Mouse (Mus musculus): ENCODE data around the gene Tsc22d4. TPM values are rescaled to one million over a fixed set of nuclear protein-coding genes. Genes with fewer than 3 reads are reported as not detected.

Tsc22d4 gene
- polyA plus RNA-seq, 1 experiment from 2014 or later = 189 TPM

DNA sequence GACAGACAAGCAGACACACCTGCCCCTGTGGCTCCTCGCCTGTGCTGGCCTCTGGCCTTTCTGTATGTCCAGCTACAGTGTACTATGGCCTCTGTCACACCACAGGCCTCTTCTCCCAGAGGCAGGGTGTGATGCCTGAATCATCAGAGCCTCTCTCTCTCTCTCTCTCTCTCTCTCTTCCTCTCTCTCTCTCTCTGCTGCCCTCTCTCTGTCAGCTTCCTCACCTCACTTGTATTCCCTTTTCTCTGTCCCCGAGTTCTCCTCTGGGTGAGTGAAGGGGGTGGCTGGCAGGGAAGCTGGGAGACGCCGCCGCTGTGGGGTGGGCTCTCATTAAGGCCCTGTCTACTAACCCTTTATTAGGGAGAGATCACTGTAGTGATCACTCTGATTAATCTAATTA lies 7.0 kb upstream of the Tsc22d4 start:
- peaks cover 6% of the 10 kb centered on the region; the same call in 1 of the 2 replicates for H3K4me1 ChIP-seq (ENCODE audit: control insufficient read depth, insufficient read depth, low read length)
- H3K36me3 ChIP-seq (ENCODE audit: control insufficient read depth, insufficient read depth) = no peaks in the 10 kb centered on the region; the same call in 1 of the 2 replicates
- H3K4me2 ChIP-seq (ENCODE audit: low read depth, low read length) = no peak overlapping the region
- H3K9me3 ChIP-seq (replicated peaks; ENCODE audit: control insufficient read depth, low read length) = no peaks in the 10 kb centered on the region
- H3K27ac ChIP-seq (ENCODE audit: low read length) = no peak overlapping the region
- no peak overlapping the region for H3K4me3 ChIP-seq (ENCODE audit: low read length)
- no peak overlapping the region for H3K9ac ChIP-seq (ENCODE audit: low read length)
- no peaks in the 10 kb centered on the region for H3K27me3 ChIP-seq (ENCODE audit: control insufficient read depth, insufficient read depth, low read length)
- 48% methylated on average over 5 of the region's 5 CpGs for WGBS
- no peak for ATAC-seq (replicated peaks; ENCODE audit: extremely low read depth, insufficient read depth, low FRiP score)

DNA sequence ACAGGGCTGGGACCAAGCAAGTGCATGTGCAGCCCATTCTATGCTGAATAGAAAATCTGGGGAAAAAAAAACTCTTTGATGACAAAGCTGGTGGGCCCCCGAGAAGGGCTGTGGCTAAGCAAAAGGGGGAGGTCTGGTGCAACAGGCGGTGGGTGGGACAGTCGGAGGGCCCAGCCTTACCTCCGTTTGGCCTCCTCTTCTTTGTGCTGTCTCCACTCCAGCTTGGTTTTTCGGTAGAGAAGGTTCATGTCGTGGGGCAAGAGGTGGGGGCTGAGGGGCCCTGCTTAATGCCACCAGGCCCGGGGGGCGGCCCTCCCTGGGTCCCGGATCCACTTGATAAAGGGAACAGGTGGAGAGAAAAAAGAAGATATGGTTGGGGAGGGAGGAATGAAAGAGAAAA lies 6.1 kb upstream of the Tsc22d4 start:
- Histone ChIP-seq H3K27me3 (ENCODE audit: control insufficient read depth, insufficient read depth, low read length) (no peaks in the 10 kb centered on the region), H3K9me3 (replicated peaks; ENCODE audit: control insufficient read depth, low read length) (no peaks in the 10 kb centered on the region), H3K4me1 (ENCODE audit: control insufficient read depth, insufficient read depth, low read length) (peaks cover 6% of the 10 kb centered on the region; the same call in 1 of the 2 replicates), H3K27ac (ENCODE audit: low read length) (no peak overlapping the region), H3K4me3 (ENCODE audit: low read length) (no peak overlapping the region; the same call in 1 of the 2 replicates), H3K9ac (ENCODE audit: low read length) (no peak overlapping the region), H3K4me2 (ENCODE audit: low read depth, low read length) (peak overlapping the region; percentile 22; the same call in 1 of the 2 replicates), H3K36me3 (ENCODE audit: control insufficient read depth, insufficient read depth) (no peaks in the 10 kb centered on the region)
- 76% methylated on average over 9 of the region's 9 CpGs for WGBS
- no peak for ATAC-seq (replicated peaks; ENCODE audit: extremely low read depth, insufficient read depth, low FRiP score)

DNA sequence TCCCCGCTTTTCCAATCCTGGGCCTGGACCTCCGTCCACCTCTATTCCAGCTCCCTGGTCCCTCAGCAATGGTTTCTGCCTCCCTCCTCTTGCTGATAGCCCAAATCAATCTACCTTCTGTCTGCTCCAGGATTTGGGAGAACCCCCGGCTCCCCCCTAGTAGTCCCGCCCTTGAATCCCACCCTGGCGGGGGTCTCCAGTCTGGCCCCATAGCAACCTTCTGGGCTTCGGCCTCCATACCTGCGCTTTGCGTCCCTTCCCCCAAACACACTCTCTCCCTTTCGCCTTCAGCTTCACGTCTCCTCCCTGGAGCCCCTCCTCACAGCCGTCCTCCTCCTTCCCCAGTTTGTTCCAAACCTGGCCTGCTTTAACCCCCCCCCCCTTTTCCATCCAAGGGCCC lies 5.0 kb upstream of the Tsc22d4 start:
- peak overlapping the region; percentile 93 for H3K4me2 ChIP-seq (ENCODE audit: low read depth, low read length)
- ATAC-seq (replicated peaks; ENCODE audit: extremely low read depth, insufficient read depth, low FRiP score) = no peak
- H3K4me3 ChIP-seq (ENCODE audit: low read length) = peak overlapping the region; percentile 73
- H3K4me1 ChIP-seq (ENCODE audit: control insufficient read depth, insufficient read depth, low read length) = peaks cover 12% of the 10 kb centered on the region
- H3K9ac ChIP-seq (ENCODE audit: low read length) = peak overlapping the region; percentile 82
- no peaks in the 10 kb centered on the region for H3K27me3 ChIP-seq (ENCODE audit: control insufficient read depth, insufficient read depth, low read length)
- H3K27ac ChIP-seq (ENCODE audit: low read length) = no peak overlapping the region
- H3K36me3 ChIP-seq (ENCODE audit: control insufficient read depth, insufficient read depth) = no peaks in the 10 kb centered on the region
- H3K9me3 ChIP-seq (replicated peaks; ENCODE audit: control insufficient read depth, low read length) = no peaks in the 10 kb centered on the region
- 18% methylated on average over 11 of the region's 11 CpGs for whole genome bisulfite sequencing

DNA sequence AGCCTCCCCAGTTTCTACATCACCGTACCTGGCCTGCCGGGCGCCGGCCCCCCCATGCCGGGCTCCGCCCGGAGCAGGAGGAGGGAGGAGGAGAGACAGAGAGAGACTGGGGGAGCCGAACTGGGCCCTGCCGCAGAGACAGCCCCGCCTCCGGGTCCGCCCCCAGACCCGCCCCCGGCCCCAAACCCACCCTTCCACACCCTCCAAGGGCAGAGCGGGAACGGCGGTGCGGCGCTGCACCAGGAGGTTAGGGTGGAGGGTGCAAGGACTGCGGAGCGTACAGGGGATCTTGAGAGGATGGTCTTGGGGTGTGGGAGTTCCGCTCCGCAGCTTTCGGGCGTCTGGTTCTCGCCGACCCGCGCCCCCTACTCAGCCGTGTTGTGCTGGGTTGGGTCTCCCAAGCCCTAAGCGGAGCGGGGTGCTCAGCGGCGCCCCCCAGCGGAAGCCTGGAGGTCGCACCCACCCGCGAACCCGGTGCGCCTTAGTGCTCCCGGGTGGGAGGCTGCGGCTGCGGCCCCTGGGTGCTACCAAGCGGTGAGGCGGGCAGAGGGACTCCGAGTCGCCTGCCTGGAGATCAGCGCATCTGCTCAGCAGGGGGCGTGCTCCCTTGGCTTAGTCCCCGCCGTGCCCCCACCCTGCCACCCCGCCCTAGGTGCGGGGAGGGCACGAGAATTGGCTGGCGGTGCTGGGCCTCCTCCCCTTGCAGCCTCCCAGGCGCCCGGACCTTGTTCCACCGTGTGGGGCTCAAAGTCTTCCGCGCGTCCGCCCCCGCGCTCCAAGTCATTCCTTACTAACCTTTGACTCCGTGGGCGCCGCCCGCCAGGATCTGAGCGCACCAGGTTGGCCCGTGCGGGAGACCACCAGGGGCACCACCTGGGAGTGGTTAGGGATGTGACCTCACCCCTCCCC lies 4.3 kb upstream of the Tsc22d4 start, which contains the start of gene Nyap1:
Nyap1 (minus strand) TSS at position 585 of the 909 bp plus-strand sequence.
- H3K36me3 ChIP-seq (ENCODE audit: control insufficient read depth, insufficient read depth) = no peaks in the 10 kb centered on the region
- under 1% methylated on average over 69 of the region's 71 CpGs for WGBS
- ATAC-seq (replicated peaks; ENCODE audit: extremely low read depth, insufficient read depth, low FRiP score) = peak; percentile 80
- peak within 1 kb of the TSS; percentile 93 for H3K4me2 ChIP-seq (ENCODE audit: low read depth, low read length)
- peak within 1 kb of the TSS; percentile 74 for H3K27ac ChIP-seq (ENCODE audit: low read length)
- H3K4me3 ChIP-seq (ENCODE audit: low read length) = peak within 1 kb of the TSS; percentile 73
- H3K9ac ChIP-seq (ENCODE audit: low read length) = peak within 1 kb of the TSS; percentile 82
- H3K27me3 ChIP-seq (ENCODE audit: control insufficient read depth, insufficient read depth, low read length) = no peaks in the 10 kb centered on the region
- H3K9me3 ChIP-seq (replicated peaks; ENCODE audit: control insufficient read depth, low read length) = no peaks in the 10 kb centered on the region
- H3K4me1 ChIP-seq (ENCODE audit: control insufficient read depth, insufficient read depth, low read length) = peaks cover 13% of the 10 kb centered on the region

DNA sequence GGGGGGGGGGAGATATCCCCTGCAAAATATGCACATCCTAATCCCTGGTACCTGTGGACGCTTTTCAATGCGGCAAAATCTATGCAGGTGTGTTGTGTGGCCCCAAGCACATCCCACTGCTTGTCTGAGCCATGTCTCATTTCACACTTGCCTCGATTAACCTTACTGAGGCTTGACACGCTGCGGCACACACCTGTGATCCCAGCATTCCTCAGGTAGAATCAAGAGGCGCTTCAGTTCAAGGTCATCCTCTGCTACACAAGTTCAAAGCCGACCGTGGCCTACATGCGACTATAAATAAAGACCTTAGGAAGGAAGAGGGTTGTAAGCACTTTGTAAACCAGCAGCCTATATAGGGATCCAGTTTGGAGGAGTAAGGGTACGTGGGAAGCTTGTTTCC lies 3.5 kb upstream of the Tsc22d4 start:
- H3K4me3 ChIP-seq (ENCODE audit: low read length) = peak overlapping the region; percentile 73
- peak overlapping the region; percentile 82 for H3K9ac ChIP-seq (ENCODE audit: low read length)
- no peaks in the 10 kb centered on the region for H3K27me3 ChIP-seq (ENCODE audit: control insufficient read depth, insufficient read depth, low read length)
- H3K27ac ChIP-seq (ENCODE audit: low read length) = no peak overlapping the region
- 55% methylated on average over 10 of the region's 10 CpGs for WGBS
- H3K4me2 ChIP-seq (ENCODE audit: low read depth, low read length) = peak overlapping the region; percentile 93
- peaks cover 13% of the 10 kb centered on the region for H3K4me1 ChIP-seq (ENCODE audit: control insufficient read depth, insufficient read depth, low read length)
- ATAC-seq (replicated peaks; ENCODE audit: extremely low read depth, insufficient read depth, low FRiP score) = no peak
- no peaks in the 10 kb centered on the region for H3K36me3 ChIP-seq (ENCODE audit: control insufficient read depth, insufficient read depth)
- H3K9me3 ChIP-seq (replicated peaks; ENCODE audit: control insufficient read depth, low read length) = no peaks in the 10 kb centered on the region

DNA sequence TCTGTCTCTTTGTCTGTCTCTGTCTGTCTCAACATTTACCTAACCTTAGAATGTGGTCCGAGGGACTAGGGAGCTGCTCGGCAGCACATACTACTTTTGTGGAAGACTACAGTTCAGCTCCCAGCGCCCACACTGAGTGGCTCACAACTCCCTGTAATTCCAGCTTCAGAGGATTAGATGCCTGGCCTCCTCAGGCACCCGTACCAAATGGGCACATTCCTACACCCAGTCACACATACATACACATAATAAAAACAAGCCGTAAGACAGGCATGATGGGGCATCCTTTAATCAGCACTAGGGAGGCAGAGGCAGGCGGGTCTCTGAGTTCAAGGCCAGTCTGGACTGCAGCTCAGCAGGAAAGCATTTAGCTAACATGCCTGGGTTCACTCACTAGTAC lies 2.7 kb upstream of the Tsc22d4 start:
- no peak for ATAC-seq (replicated peaks; ENCODE audit: extremely low read depth, insufficient read depth, low FRiP score)
- H3K4me2 ChIP-seq (ENCODE audit: low read depth, low read length) = no peak overlapping the region
- no peaks in the 10 kb centered on the region for H3K36me3 ChIP-seq (ENCODE audit: control insufficient read depth, insufficient read depth)
- H3K27me3 ChIP-seq (ENCODE audit: control insufficient read depth, insufficient read depth, low read length) = no peaks in the 10 kb centered on the region
- H3K9ac ChIP-seq (ENCODE audit: low read length) = no peak overlapping the region
- 91% methylated on average over 6 of the region's 6 CpGs for WGBS
- no peak overlapping the region for H3K4me3 ChIP-seq (ENCODE audit: low read length)
- peaks cover 13% of the 10 kb centered on the region for H3K4me1 ChIP-seq (ENCODE audit: control insufficient read depth, insufficient read depth, low read length)
- H3K27ac ChIP-seq (ENCODE audit: low read length) = no peak overlapping the region
- no peaks in the 10 kb centered on the region for H3K9me3 ChIP-seq (replicated peaks; ENCODE audit: control insufficient read depth, low read length)

DNA sequence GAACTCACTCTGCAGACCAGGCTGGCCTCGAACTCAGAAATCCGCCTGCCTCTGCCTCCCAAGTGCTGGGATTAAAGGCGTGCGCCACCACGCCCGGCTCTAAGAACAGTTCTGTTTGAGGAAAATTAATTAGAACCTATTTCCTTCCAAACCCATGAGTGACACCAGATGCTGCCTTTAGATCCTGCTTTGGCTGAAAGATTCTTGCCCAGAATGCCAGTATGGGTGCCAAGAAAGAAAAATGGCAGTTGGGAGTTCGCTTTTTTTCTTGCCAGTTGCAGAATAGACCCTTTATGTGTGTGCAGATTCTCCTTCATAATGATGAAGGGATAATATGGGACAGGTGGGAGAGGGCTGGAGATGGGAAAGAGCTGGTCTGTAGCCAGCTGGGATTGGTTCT lies 1.3 kb upstream of the Tsc22d4 start:
- no peak overlapping the region for H3K9ac ChIP-seq (ENCODE audit: low read length)
- no peaks in the 10 kb centered on the region for H3K27me3 ChIP-seq (ENCODE audit: control insufficient read depth, insufficient read depth, low read length)
- H3K36me3 ChIP-seq (ENCODE audit: control insufficient read depth, insufficient read depth) = no peaks in the 10 kb centered on the region
- ATAC-seq (replicated peaks; ENCODE audit: extremely low read depth, insufficient read depth, low FRiP score) = no peak
- H3K9me3 ChIP-seq (replicated peaks; ENCODE audit: control insufficient read depth, low read length) = no peaks in the 10 kb centered on the region
- H3K27ac ChIP-seq (ENCODE audit: low read length) = no peak overlapping the region
- WGBS = 91% methylated on average over 6 of the region's 7 CpGs
- H3K4me1 ChIP-seq (ENCODE audit: control insufficient read depth, insufficient read depth, low read length) = peaks cover 25% of the 10 kb centered on the region
- H3K4me2 ChIP-seq (ENCODE audit: low read depth, low read length) = no peak overlapping the region
- no peak overlapping the region for H3K4me3 ChIP-seq (ENCODE audit: low read length)

DNA sequence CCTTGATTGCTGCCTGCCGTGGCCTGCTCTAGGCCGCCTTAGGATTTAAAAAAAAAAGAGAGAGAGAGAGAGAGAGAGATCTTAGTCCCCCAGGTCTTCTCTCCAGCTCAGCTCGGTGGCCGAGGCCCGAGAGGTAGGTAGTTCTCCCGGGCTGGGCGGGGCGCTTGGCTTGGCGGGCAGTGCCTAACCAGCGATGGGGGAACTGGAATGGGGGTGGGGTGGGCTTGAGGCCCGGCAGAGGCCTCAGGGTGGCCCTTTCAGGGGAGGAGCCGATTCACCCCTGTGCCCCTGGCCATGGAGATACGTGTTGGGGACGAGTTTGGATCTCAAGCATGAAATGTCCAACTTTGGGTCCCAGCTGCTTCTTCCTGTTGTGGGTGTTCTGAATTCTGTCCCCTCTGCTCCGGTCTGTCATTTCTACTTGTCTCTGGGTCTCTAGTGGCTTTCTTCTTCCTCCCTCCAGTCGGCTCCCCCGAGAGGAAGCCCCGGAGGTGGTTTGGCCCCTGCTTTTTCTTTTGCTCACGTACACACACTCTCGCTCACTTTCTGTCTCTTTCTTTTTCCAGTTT lies 836 bp downstream of the Tsc22d4 start:
- WGBS = 0% methylated on average over 20 of the region's 20 CpGs
- Histone ChIP-seq H3K9me3 (replicated peaks; ENCODE audit: control insufficient read depth, low read length) (no peaks in the 10 kb centered on the region), H3K27ac (ENCODE audit: low read length) (peak overlapping the region; percentile 97), H3K4me2 (ENCODE audit: low read depth, low read length) (peak overlapping the region; percentile 98), H3K9ac (ENCODE audit: low read length) (peak overlapping the region; percentile 98), H3K4me1 (ENCODE audit: control insufficient read depth, insufficient read depth, low read length) (peaks cover 38% of the 10 kb centered on the region), H3K36me3 (ENCODE audit: control insufficient read depth, insufficient read depth) (peaks cover 2% of the 10 kb centered on the region), H3K27me3 (ENCODE audit: control insufficient read depth, insufficient read depth, low read length) (no peaks in the 10 kb centered on the region), H3K4me3 (ENCODE audit: low read length) (peak overlapping the region; percentile 95)
- ATAC-seq (replicated peaks; ENCODE audit: extremely low read depth, insufficient read depth, low FRiP score) = peak; percentile 39

DNA sequence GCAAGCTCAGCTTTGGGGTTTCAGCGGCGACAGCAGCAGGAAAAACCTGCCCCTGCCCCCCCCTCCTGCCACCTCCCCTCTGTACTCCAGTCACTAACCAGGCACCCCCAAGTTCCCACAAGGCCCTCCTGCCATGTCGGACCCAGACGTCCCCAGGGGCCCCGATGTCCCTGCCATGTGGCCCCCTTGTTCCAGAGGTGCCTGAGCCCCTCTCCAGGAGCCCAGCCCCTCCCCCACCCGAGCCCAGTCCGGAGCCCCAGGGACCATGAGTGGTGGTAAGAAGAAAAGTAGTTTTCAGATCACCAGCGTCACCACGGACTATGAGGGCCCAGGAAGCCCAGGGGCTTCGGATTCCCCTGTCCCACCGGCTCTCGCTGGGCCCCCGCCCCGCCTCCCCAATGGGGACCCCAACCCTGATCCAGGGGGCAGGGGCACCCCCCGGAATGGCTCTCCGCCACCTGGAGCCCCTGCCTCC lies 1.4 kb downstream of the Tsc22d4 start:
- no peak for ATAC-seq (replicated peaks; ENCODE audit: extremely low read depth, insufficient read depth, low FRiP score)
- H3K27ac ChIP-seq (ENCODE audit: low read length) = peak overlapping the region; percentile 97
- peak overlapping the region; percentile 95 for H3K4me3 ChIP-seq (ENCODE audit: low read length)
- under 1% methylated on average over 16 of the region's 16 CpGs for WGBS
- H3K4me1 ChIP-seq (ENCODE audit: control insufficient read depth, insufficient read depth, low read length) = peaks cover 40% of the 10 kb centered on the region
- H3K27me3 ChIP-seq (ENCODE audit: control insufficient read depth, insufficient read depth, low read length) = no peaks in the 10 kb centered on the region
- peak overlapping the region; percentile 98 for H3K4me2 ChIP-seq (ENCODE audit: low read depth, low read length)
- peaks cover 7% of the 10 kb centered on the region for H3K36me3 ChIP-seq (ENCODE audit: control insufficient read depth, insufficient read depth)
- H3K9me3 ChIP-seq (replicated peaks; ENCODE audit: control insufficient read depth, low read length) = no peaks in the 10 kb centered on the region
- peak overlapping the region; percentile 98 for H3K9ac ChIP-seq (ENCODE audit: low read length)

All from heart, embryonic 16.5 days (tissue).